In genomic region chr6:135165706-135166105, GRCm38 (mm10) we compare ENCODE assay signal across 24 mouse cellular contexts. TPM values are rescaled to one million over a fixed set of nuclear protein-coding genes. Genes with fewer than 3 reads are reported as not detected.
DNase-seq lines count a peak whose midpoint lies in the region; ATAC-seq and TF ChIP-seq lines count a peak whose summit lies in the region.
"Had no signal": no experiment of that assay in that cellular context is flagged by ENCODE, and none has a peak within 500 bp of the region (broad histone marks: within the 10 kb centered on the region; RNA-seq: fewer than 3 reads in every experiment).

No protein-coding gene starts in this region.

- peak overlapping the region; percentile 99 for H3K27ac ChIP-seq in liver, embryonic 13.5 days
- no peak overlapping the region; the same call in 1 of the 2 replicates for H3K27ac ChIP-seq in layer of hippocampus, adult 2 months
- H3K27ac ChIP-seq in midbrain, postnatal 0 days (ENCODE audit: low read depth, low read length): no peak overlapping the region
- H3K27ac ChIP-seq: midbrain, embryonic 10.5 days; neural tube, embryonic 13.5 days had no signal

- H3K4me1 ChIP-seq in liver, embryonic 13.5 days (replicated peaks): peaks cover 71% of the 10 kb centered on the region
- H3K4me1 ChIP-seq in midbrain, postnatal 0 days (ENCODE audit: insufficient read depth, low read length): 0 out of 2 replicates have a peak, but pooled peaks cover 3% of the 10 kb centered on the region

- H3K27me3 ChIP-seq in liver, embryonic 13.5 days: no peaks in the 10 kb centered on the region
- H3K27me3 ChIP-seq in midbrain, postnatal 0 days (ENCODE audit: insufficient read depth, low read length): no peaks in the 10 kb centered on the region
- H3K27me3 ChIP-seq: Patski had no signal

- WGBS in liver, embryonic 13.5 days (ENCODE audit: insufficient replicate concordance): 16% methylated on average over 2 of the region's 2 CpGs
- 77% methylated on average over 2 of the region's 2 CpGs for WGBS in midbrain, postnatal 0 days

- TF ChIP-seq CTCF in layer of hippocampus, adult 2 months (conservative IDR thresholded peaks at IDR 0.05): no peak
- no peak for TF ChIP-seq CTCF in midbrain, postnatal 0 days (IDR thresholded peaks at IDR 0.05)

- H3K4me2 ChIP-seq in liver, embryonic 13.5 days: peak overlapping the region; percentile 86
- H3K4me2 ChIP-seq in midbrain, postnatal 0 days (ENCODE audit: low read depth, low read length, poor library complexity, severe bottlenecking): no peak overlapping the region
- H3K4me2 ChIP-seq: neural tube, embryonic 13.5 days had no signal

- H3K4me3 ChIP-seq in liver, embryonic 13.5 days (replicated peaks): peak overlapping the region; percentile 91
- H3K4me3 ChIP-seq in layer of hippocampus, adult 2 months: no peak overlapping the region
- no peak overlapping the region for H3K4me3 ChIP-seq in midbrain, postnatal 0 days (ENCODE audit: low read depth, low read length)
- H3K4me3 ChIP-seq: midbrain, embryonic 10.5 days; neural tube, embryonic 13.5 days had no signal

- peak; percentile 36 to 56 for DNase-seq in spleen, postnatal 10 days (ENCODE audit: low spot score in 2 of 2)
- DNase-seq in spleen, adult 12 weeks (ENCODE audit: low spot score): no peak
- peak; percentile 75 for DNase-seq in liver, embryonic 13.5 days
- DNase-seq in layer of hippocampus, adult 2 months (ENCODE audit: low spot score in 2 of 2): no peak
- DNase-seq in kidney, postnatal 10 days: no peak
- DNase-seq in midbrain, postnatal 0 days (ENCODE audit: low spot score): no peak
- DNase-seq: adrenal gland, postnatal 36 days; cerebellum, adult 11 months; cerebellum, postnatal 25 days; forebrain, postnatal 0 days; heart, adult 18-20 months; heart, postnatal 10 days; lung, postnatal 10 days; right cerebral cortex, postnatal 14 days had no signal

- peaks cover 35% of the 10 kb centered on the region for H3K36me3 ChIP-seq in liver, embryonic 13.5 days
- H3K36me3 ChIP-seq in midbrain, postnatal 0 days (ENCODE audit: insufficient read depth, low read length): no peaks in the 10 kb centered on the region
- H3K36me3 ChIP-seq: midbrain, embryonic 10.5 days; neural tube, embryonic 13.5 days had no signal

- H3K9ac ChIP-seq in liver, embryonic 13.5 days: peak overlapping the region; percentile 93
- H3K9ac ChIP-seq in midbrain, postnatal 0 days (replicated peaks; ENCODE audit: low read length, poor library complexity, severe bottlenecking): no peak overlapping the region
- H3K9ac ChIP-seq: forebrain, postnatal 0 days; neural tube, embryonic 13.5 days had no signal

- H3K9me3 ChIP-seq in liver, embryonic 13.5 days (replicated peaks): no peaks in the 10 kb centered on the region
- H3K9me3 ChIP-seq in midbrain, postnatal 0 days (ENCODE audit: low read length): no peaks in the 10 kb centered on the region
- H3K9me3 ChIP-seq: midbrain, embryonic 10.5 days; neural tube, embryonic 13.5 days had no signal

- peak; percentile 61 for ATAC-seq in erythroblast, adult 5-6 weeks (replicated peaks; ENCODE audit: low FRiP score, poor library complexity, severe bottlenecking)
- peak; percentile 86 for ATAC-seq in liver, embryonic 13.5 days (ENCODE audit: low read depth)
- ATAC-seq in midbrain, postnatal 0 days (ENCODE audit: low FRiP score): no peak
- ATAC-seq: activated CD4-positive, CD25-positive, alpha-beta regulatory T cell, adult 4 months; forebrain, postnatal 0 days; hindbrain, embryonic 16.5 days; Patski had no signal

RNA-seq across cellular contexts. Expression of gene Fam234b, which starts 32.1 kb away (rescaled TPM):
- 96.6 and 108 TPM in 2 replicates for total RNA-seq in erythroblast, adult 5-6 weeks (2015; ENCODE audit: low replicate concordance)
- 155 and 168 TPM in 2 replicates for total RNA-seq in erythroblast, adult 5-6 weeks (2017; ENCODE audit: low replicate concordance)
- polyA plus RNA-seq in liver, embryonic 13.5 days (2015; fragmentation: Nextera tagmentation; extraction: Ambion mirVana): 30.1 and 43.5 TPM in 2 replicates
- total RNA-seq in layer of hippocampus, adult 2 months (2021): 100 to 1,000 TPM; 161 to 166 TPM
- 90.5 and 106 TPM in 2 replicates for total RNA-seq in midbrain, postnatal 0 days (2014; rRNA removed)
- 114 and 119 TPM in 2 replicates for polyA plus RNA-seq in midbrain, postnatal 0 days (2015; fragmentation: Nextera tagmentation; extraction: Ambion mirVana)

RNA-seq across cellular contexts. Expression of gene Hebp1, which starts 32.1 kb away (rescaled TPM):
- total RNA-seq in erythroblast, adult 5-6 weeks (2015; ENCODE audit: low replicate concordance): 72.1 and 87.8 TPM in 2 replicates
- 143 and 274 TPM in 2 replicates for total RNA-seq in erythroblast, adult 5-6 weeks (2017; ENCODE audit: low replicate concordance)
- polyA plus RNA-seq in liver, embryonic 13.5 days (2015; fragmentation: Nextera tagmentation; extraction: Ambion mirVana): 129 and 141 TPM in 2 replicates
- total RNA-seq in layer of hippocampus, adult 2 months (2021): 10 to 100 TPM; 74.1 to 79.1 TPM
- total RNA-seq in midbrain, postnatal 0 days (2014; rRNA removed): 8.9 and 10.6 TPM in 2 replicates
- 8.7 and 9.2 TPM in 2 replicates for polyA plus RNA-seq in midbrain, postnatal 0 days (2015; fragmentation: Nextera tagmentation; extraction: Ambion mirVana)

RNA-seq across cellular contexts. Expression of gene Gprc5d, which starts 47.6 kb away (rescaled TPM):
- not detected in 2 replicates for total RNA-seq in erythroblast, adult 5-6 weeks (2015; ENCODE audit: low replicate concordance)
- not detected in 2 replicates for total RNA-seq in erythroblast, adult 5-6 weeks (2017; ENCODE audit: low replicate concordance)
- polyA plus RNA-seq in liver, embryonic 13.5 days (2015; fragmentation: Nextera tagmentation; extraction: Ambion mirVana): 0.15 TPM in 1 of 2 replicates, not detected in the other
- not detected for total RNA-seq in layer of hippocampus, adult 2 months (2021)
- total RNA-seq in midbrain, postnatal 0 days (2014; rRNA removed): not detected in 2 replicates
- polyA plus RNA-seq in midbrain, postnatal 0 days (2015; fragmentation: Nextera tagmentation; extraction: Ambion mirVana): 0.27 TPM in 1 of 2 replicates, not detected in the other
- total RNA-seq: adrenal gland, postnatal 36 days; forebrain, postnatal 0 days; gastrocnemius, adult 8-10 months; heart, adult 18-20 months; layer of hippocampus, postnatal 14 days; left cerebral cortex, postnatal 14 days had no signal
- polyA plus RNA-seq: activated CD4-positive, CD25-positive, alpha-beta regulatory T cell, adult 4 months; C2C12; hindbrain, embryonic 16.5 days; midbrain, embryonic 10.5 days; neural tube, embryonic 13.5 days; Patski had no signal

Comparison
In these comparisons a context has a peak if more than half of its experiments do, and no peak if none do; other contexts are left out.
1. DNase-seq: peak in spleen, postnatal 10 days (2 of 2) and liver, embryonic 13.5 days (single experiment); none in spleen, adult 12 weeks (single experiment), layer of hippocampus, adult 2 months (0 of 2), kidney, postnatal 10 days (single experiment) and midbrain, postnatal 0 days (single experiment).